Mouse (Mus musculus) heart, postnatal 10 days (tissue): Measurements from ENCODE around the gene Adgre1. TPM values are rescaled to one million over a fixed set of nuclear protein-coding genes. Genes with fewer than 3 reads are reported as not detected.

Experiments used
- total RNA-seq, 2 experiments: library from RNA; stranded (reverse); gene quantifications; 2 replicates each; pipeline ENCODE4 v1.2.3; 2021

The Adgre1 gene
- total RNA-seq, 2 experiments from 2014 or later = 5.2 to 6.5 TPM

Other genes with a start within 250 kb of the Adgre1 start
- not detected for gene Cd70, start 208.9 kb upstream of the Adgre1 start, total RNA-seq
- not detected for gene Tnfsf14, start 164.5 kb upstream of the Adgre1 start, total RNA-seq
- 10 to 100 TPM; 42.3 to 66.3 TPM for gene C3, start 130.6 kb upstream of the Adgre1 start, total RNA-seq
- gene Gpr108, start 110.2 kb upstream of the Adgre1 start, total RNA-seq = 10 to 100 TPM; 26.5 TPM
- 10 to 100 TPM; 57.8 to 72.1 TPM for gene Trip10, start 109.2 kb upstream of the Adgre1 start, total RNA-seq
- gene Vav1, start 79.6 kb upstream of the Adgre1 start, total RNA-seq = 1 to 10 TPM; 1.4 to 2.3 TPM
- gene Vmn2r120, start 186.8 kb downstream of the Adgre1 start, total RNA-seq = under 1 TPM in 1 of 2 experiments, not detected in 1; 0.02 TPM